Mouse (Mus musculus): Measurements from ENCODE around the gene Ctnnd2.
A peak's percentile ranks its signal among the peaks of the same experiment; 100 is the strongest.

Gene Ctnnd2

GRCm38 (mm10) chr15:30548263-30548662 lies 375.9 kb downstream of the Ctnnd2 start:
- DNase-seq: no peak

- no peak for DNase-seq
Measured at GRCm38 (mm10) chr15:30550956-30551355, 378.6 kb downstream of the Ctnnd2 start.

GRCm38 (mm10) chr15:30553910-30554406 lies 381.6 kb downstream of the Ctnnd2 start:
- DNase-seq: no peak

- DNase-seq: no peak
Measured at GRCm38 (mm10) chr15:30555787-30556186, 383.4 kb downstream of the Ctnnd2 start.

- DNase-seq: no peak
Measured at GRCm38 (mm10) chr15:30562375-30562774, 390.0 kb downstream of the Ctnnd2 start.

GRCm38 (mm10) chr15:30564594-30564993 lies 392.2 kb downstream of the Ctnnd2 start:
- DNase-seq: no peak

DNA sequence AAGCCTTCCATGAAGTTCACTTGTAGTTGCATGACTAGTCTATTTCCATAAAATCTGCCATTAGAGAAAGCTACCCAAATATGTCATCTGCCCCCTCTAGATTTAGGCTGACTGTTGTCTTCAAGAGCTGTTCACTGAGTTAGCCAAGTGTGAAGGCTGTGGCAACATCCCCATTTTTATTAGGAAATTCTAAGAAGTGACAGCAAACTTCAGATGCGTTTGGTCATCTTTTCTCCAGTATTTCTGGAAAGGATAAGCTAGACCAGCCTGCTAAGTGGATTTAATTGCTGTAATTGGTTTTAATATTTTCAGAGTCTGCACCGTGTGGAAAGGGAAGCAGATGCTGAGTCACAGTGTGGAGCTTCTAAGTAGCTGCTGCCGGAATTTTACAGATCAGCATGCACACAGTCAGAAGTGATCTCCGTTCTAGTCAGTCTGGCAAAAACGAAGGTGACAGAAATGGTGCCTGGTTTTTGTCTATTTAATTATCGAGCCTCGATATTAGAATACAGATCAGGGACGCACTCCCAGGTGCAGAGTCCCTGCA lies 397.9 kb downstream of the Ctnnd2 start:
- peak; percentile 16 to 27 for DNase-seq

- DNase-seq: no peak
Measured at GRCm38 (mm10) chr15:30587446-30587845, 415.1 kb downstream of the Ctnnd2 start.

- DNase-seq: no peak
Measured at GRCm38 (mm10) chr15:30590865-30591264, 418.5 kb downstream of the Ctnnd2 start.

DNA sequence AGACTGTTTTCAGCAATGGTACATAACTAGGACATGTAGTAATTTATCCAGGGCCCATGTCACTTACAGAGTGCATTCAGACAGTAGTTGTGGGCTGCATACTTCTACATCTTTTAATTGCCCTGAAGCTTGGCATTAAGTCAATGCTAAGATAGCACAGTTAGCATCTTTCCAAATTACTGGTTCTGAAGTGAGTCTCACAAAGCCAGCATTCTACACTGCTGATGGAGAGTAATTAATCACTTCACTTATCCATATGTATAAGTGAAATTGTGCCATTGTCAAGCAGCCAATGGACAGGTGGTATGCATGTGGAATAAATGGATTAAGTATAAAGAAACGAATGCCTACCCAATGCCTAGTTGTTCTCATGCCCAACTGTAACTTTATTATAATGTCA lies 423.1 kb downstream of the Ctnnd2 start:
- DNase-seq: no peak

GRCm38 (mm10) chr15:30610613-30611012 lies 438.2 kb downstream of the Ctnnd2 start:
- DNase-seq: no peak

GRCm38 (mm10) chr15:30615451-30615850 lies 443.1 kb downstream of the Ctnnd2 start:
- no peak for DNase-seq

DNA sequence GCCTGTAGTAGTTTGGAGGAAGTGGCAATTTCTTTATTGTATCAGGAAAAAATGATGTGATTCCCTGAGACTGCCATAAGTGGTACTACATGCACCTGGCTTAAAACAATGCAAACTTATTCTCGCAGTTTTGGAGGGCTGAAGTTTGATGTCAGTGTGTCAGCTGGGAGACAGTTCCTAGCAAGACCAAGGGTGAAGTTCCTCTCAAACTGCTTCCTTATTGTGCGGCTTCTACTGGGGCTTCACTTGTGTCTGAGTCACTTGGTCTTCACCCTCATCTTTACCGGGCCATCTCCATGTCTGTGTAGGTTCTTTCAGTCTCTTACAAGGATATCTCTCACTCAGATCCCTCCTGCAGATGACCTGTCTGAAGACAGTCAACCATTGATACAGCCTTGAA lies 444.5 kb downstream of the Ctnnd2 start:
- no peak for DNase-seq

DNA sequence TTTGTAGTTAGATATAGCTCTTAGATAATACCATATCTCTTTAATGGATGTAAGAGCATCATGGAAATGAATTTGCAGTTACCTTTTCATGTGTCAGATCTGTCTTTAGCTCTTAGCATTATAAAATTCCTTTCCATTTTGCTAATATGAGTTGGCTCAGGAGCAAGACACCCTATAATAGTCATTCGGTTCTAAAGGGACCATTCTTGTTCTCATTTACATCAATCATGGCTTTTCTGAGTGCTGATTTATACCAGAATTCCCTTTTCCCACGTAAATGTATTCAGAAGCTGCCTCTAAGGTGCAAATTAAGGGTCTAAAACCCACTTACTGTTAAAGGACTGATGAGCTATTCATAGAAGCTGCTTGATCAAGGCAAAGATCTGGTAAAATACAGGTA lies 445.5 kb downstream of the Ctnnd2 start:
- DNase-seq: no peak

DNA sequence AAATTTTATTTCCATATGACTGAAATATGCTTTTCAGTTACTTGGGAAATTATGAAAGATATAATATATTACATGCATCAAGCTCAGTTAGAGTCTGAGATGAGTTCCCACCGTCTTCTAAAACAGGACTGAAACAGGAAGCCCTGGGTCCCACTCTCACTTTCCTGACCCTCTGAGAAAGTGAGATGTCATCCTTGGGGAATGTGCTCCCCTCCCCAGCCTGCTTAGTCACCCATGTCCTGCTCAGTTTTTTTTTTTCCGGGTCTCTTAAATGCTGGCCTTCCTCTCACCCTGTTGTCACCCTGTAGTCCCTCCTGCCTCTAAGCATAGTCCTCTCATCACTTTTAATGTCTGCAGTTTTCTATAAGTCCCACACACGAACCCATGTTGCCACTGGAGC lies 456.1 kb downstream of the Ctnnd2 start:
- DNase-seq: no peak

- DNase-seq: no peak
Measured at GRCm38 (mm10) chr15:30632113-30632735, 459.8 kb downstream of the Ctnnd2 start.

- DNase-seq: no peak
Measured at GRCm38 (mm10) chr15:30633917-30634316, 461.5 kb downstream of the Ctnnd2 start.

DNA sequence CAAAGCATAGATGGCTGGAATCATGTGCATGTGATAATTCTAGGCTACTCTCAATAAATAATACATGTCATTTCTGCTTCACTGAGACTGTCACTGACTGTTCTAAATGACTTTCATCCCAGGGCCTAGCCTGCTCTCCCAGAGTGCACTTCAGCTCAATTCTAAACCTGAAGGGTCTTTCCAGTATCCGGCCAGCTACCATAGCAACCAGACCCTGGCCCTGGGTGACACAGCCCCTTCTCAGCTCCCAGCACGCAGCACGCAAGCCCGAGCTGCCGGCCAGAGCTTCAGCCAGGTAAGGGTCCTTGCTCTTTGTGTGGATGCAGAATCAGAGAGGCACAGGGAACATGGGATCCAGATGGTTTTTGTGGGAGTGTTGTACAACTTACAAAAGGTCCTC lies 462.1 kb downstream of the Ctnnd2 start:
- DNase-seq: no peak

DNA sequence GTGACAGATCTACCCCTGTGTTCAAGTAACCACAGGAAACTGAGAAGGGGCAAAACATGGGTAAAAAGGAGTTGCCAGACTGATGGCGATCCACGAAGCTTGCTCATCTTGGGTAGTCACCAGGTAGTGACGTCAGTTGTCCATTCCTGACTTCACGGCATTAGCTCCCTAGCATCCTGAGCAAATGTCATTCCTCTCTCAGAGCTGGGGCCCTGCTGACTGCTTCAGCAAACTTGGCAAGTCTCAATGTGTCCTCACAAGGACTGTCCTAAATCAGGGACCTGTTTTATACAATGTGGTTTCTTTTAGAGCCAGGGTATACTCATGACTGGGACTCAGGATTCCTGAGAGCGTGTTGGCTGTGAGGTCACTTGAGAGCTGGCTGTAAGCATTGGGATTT lies 468.3 kb downstream of the Ctnnd2 start:
- DNase-seq: peak; percentile 33 to 51

DNA sequence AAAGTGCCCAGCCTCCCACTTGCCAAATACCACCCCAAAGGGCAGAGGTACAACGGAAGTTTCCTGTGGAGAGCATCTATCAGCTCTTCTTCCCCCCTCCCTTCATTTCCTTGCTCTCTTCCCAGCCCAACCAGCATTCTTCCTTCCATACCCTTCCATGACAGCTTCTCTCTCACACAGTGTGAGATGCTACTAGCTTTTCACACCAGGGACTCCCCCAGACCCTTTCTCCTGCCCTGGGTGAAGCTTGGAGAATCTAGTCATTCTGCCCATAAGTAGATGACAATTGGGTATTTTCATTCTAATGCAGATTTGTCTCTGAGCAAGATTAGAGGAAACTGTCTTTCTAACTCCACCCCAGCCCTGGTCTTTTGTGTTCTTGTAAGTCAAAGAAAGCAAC lies 473.3 kb downstream of the Ctnnd2 start:
- no peak for DNase-seq

- peak; percentile 69 to 74 for DNase-seq
Measured at GRCm38 (mm10) chr15:30646501-30647431, 474.4 kb downstream of the Ctnnd2 start.

- peak; percentile 62 to 70 for DNase-seq
Measured at GRCm38 (mm10) chr15:30647679-30648311, 475.4 kb downstream of the Ctnnd2 start.

- no peak for DNase-seq
Measured at GRCm38 (mm10) chr15:30649964-30650363, 477.6 kb downstream of the Ctnnd2 start.
